Mouse (Mus musculus): ENCODE data around the gene Olfr1057. TPM values are rescaled to one million over a fixed set of nuclear protein-coding genes. Genes with fewer than 3 reads are reported as not detected.

Gene Olfr1057
- polyA plus RNA-seq (2017; shearing (Covaris generic)), result not detected

DNA sequence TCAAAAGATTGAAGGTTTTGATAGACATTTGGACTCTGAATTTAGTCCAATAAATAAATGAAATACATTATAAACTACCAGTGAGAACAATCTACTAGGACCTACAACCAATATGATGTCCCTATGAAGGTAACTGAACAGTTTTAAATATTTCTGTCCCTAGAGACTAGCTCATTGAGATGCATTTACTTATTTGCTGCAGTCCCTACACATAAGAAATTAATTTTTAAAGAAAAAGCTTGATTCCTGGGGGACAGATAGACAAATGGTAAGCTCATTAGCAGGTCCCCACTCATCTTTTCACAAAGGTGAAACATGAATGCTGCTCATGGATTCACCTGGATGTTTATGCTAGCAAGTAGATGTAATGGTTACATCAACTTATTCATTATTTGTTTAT, at the start of gene Olfr1057:
TSS of gene Olfr1057 (minus strand) at position 101 of the 400 bp plus-strand sequence.

DNA sequence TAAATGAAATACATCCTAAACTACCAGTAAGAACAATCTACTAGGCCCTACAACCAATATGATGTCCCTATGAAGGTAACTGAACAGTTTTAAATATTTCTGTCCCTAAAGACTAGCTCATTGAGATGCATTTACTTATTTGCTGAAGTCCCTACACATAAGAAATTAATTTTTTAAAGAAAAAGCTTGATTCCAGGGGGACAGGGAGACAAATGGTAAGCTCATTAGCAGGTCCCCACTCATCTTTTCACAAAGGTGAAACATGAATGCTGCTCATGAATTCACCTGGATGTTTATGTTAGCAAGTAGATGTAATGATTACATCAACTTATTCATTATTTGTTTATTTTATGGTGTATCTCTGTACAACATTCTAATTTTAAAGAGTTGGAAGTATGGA, 48.5 kb upstream of the Olfr1057 start, which contains the start of gene Olfr1062:
TSS of gene Olfr1062 (minus strand) at position 101 of the 400 bp plus-strand sequence.

DNA sequence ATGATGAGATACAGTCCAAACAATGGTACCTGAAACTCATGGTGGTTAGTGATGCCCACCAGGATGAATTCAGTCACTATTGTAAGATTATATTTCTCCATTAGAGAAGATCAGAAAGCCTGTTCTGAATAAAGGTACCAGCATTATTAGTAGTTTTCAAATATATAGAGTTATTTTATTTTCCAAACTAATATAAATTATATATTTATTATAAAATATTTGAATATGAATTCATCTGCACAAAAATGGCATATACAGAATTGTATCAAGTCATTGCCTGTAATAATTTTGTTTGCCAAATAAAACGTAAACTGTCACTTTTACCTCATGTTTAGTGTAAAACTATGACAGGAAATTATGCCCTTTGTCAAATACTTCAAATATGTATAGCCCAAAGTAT, 35.8 kb upstream of the Olfr1057 start, which contains the start of gene Olfr1061:
TSS of gene Olfr1061 (minus strand) at position 101 of the 400 bp plus-strand sequence.

DNA sequence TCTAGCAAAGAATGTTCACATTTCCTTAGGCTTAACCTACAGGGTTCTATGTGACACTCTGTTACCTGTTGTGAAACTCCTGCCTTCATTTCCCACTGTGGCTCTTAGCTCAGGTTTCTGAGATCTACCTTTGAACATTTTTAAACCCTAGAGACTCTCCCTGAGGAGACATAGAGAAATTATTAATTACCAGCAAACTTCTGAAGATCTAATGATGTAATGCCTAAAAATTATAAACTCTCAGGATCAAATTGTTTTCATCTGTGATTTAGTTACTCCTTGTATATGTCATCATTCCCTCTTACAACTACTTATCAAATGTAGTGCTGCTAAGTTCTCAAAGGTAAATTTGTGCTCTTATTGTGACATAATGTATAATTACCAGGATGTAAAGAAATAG, 10.3 kb upstream of the Olfr1057 start, which contains the start of gene Olfr1058:
TSS of gene Olfr1058 (minus strand) at position 101 of the 400 bp plus-strand sequence.

DNA sequence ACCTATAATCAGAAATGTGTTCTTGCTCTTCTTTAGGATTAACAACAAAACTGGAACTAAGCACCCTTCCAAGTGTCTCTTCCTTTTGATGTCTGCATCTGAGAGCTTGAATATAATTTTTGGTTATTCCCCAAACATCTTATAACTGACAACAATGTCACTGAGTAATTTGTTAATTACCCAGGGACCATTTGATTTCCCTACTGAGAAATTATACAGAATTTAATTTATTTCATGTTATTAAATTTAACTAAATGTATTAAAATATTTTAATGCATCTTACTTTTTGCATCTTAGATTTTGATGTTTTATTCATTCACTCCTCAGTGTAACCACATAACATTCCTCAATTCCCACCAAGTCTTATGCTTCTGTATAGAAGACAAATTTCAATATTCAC, 15.8 kb downstream of the Olfr1057 start, which contains the start of gene Olfr1056:
TSS of gene Olfr1056 (minus strand) at position 101 of the 400 bp plus-strand sequence.

DNA sequence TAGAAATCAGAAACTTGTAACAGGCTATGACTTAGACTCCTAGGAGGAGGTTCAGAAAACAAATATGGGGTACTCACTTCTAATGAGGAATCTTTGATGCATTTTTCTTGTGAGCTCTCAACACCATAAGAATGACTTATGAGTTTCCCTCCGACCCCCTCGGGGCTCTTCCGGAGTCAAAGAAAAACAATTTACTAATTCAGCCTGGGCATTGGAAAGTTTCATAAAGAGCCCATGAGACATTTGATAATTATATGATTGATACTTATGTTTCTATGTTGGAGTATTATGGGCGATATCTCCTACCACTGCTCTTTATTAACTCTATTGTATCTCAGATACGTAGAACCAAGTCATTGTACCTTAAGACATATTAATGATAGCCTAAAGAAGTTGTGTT, 28.0 kb downstream of the Olfr1057 start, which contains the start of gene Olfr1055:
TSS of gene Olfr1055 (minus strand) at position 101 of the 400 bp plus-strand sequence.

DNA sequence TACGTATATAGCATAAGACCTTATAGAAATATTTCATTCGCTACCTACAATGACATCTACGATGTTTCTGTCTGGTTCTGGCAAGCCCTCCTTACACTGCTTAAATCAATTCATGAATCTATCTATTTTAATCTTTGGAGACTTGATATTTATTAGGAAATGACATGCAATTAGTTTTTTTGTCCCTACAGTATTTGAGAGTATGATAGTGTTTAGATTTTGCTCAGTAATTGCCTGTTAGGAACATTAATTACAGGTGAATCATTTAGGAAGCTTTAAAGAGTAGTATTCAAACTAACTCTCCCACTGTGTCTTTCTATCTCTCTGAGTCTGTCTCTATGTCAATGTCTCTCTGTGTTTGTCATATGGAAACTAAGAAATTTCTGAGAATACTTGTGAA, 42.9 kb downstream of the Olfr1057 start, which contains the start of gene Olfr1054:
TSS of gene Olfr1054 (minus strand) at position 101 of the 400 bp plus-strand sequence.

Other genes starting within 250 kb of the Olfr1057 start
- gene Olfr1039, start 242.5 kb downstream of the Olfr1057 start, polyA plus RNA-seq (2017; shearing (Covaris generic)), result not detected
- not detected for gene Olfr1040, start 231.7 kb downstream of the Olfr1057 start, polyA plus RNA-seq (2017; shearing (Covaris generic))
- not detected for gene Olfr1042, start 216.6 kb downstream of the Olfr1057 start, polyA plus RNA-seq (2017; shearing (Covaris generic))
- gene Olfr1043, start 210.9 kb downstream of the Olfr1057 start, polyA plus RNA-seq (2017; shearing (Covaris generic)), result not detected
- not detected for gene Olfr1044, start 200.6 kb downstream of the Olfr1057 start, polyA plus RNA-seq (2017; shearing (Covaris generic))
- gene Olfr52, start 192.7 kb downstream of the Olfr1057 start, polyA plus RNA-seq (2017; shearing (Covaris generic)), result not detected
- not detected for gene Olfr1045, start 175.4 kb downstream of the Olfr1057 start, polyA plus RNA-seq (2017; shearing (Covaris generic))
- not detected for gene Olfr1046, start 159.1 kb downstream of the Olfr1057 start, polyA plus RNA-seq (2017; shearing (Covaris generic))
- gene Olfr1047, start 147.0 kb downstream of the Olfr1057 start, polyA plus RNA-seq (2017; shearing (Covaris generic)), result not detected
- not detected for gene Olfr1048, start 138.1 kb downstream of the Olfr1057 start, polyA plus RNA-seq (2017; shearing (Covaris generic))
- not detected for gene Olfr1049, start 120.1 kb downstream of the Olfr1057 start, polyA plus RNA-seq (2017; shearing (Covaris generic))
- not detected for gene Olfr1051, start 99.3 kb downstream of the Olfr1057 start, polyA plus RNA-seq (2017; shearing (Covaris generic))
- not detected for gene Olfr1052, start 85.9 kb downstream of the Olfr1057 start, polyA plus RNA-seq (2017; shearing (Covaris generic))
- gene Olfr1053, start 63.1 kb downstream of the Olfr1057 start, polyA plus RNA-seq (2017; shearing (Covaris generic)), result not detected
- gene Olfr1054, start 43.0 kb downstream of the Olfr1057 start, polyA plus RNA-seq (2017; shearing (Covaris generic)), result not detected
- gene Olfr1055, start 28.1 kb downstream of the Olfr1057 start, polyA plus RNA-seq (2017; shearing (Covaris generic)), result not detected
- gene Olfr1056, start 15.9 kb downstream of the Olfr1057 start, polyA plus RNA-seq (2017; shearing (Covaris generic)), result not detected
- not detected for gene Olfr1058, start 10.2 kb upstream of the Olfr1057 start, polyA plus RNA-seq (2017; shearing (Covaris generic))
- gene Olfr1061, start 35.7 kb upstream of the Olfr1057 start, polyA plus RNA-seq (2017; shearing (Covaris generic)), result not detected
- not detected for gene Olfr1062, start 48.4 kb upstream of the Olfr1057 start, polyA plus RNA-seq (2017; shearing (Covaris generic))
- gene Olfr1065, start 72.2 kb upstream of the Olfr1057 start, polyA plus RNA-seq (2017; shearing (Covaris generic)), result not detected
- gene Olfr1066, start 77.9 kb upstream of the Olfr1057 start, polyA plus RNA-seq (2017; shearing (Covaris generic)), result not detected
- gene Olfr228, start 109.0 kb upstream of the Olfr1057 start, polyA plus RNA-seq (2017; shearing (Covaris generic)), result not detected
- not detected for gene Olfr1076, start 130.1 kb upstream of the Olfr1057 start, polyA plus RNA-seq (2017; shearing (Covaris generic))
- not detected for gene Olfr1079, start 164.1 kb upstream of the Olfr1057 start, polyA plus RNA-seq (2017; shearing (Covaris generic))
- gene Olfr1080, start 179.8 kb upstream of the Olfr1057 start, polyA plus RNA-seq (2017; shearing (Covaris generic)), result not detected
- not detected for gene Olfr1082, start 220.6 kb upstream of the Olfr1057 start, polyA plus RNA-seq (2017; shearing (Covaris generic))